Mouse (Mus musculus): Measurements from ENCODE around the gene Ccdc113.
A peak's percentile ranks its signal among the peaks of the same experiment; 100 is the strongest.
"Not testable (repeated sequence)": the region's sequence is repeated elsewhere in the genome, so short reads cannot be mapped to it uniquely, and the experiment has no call there.

Gene Ccdc113

DNA sequence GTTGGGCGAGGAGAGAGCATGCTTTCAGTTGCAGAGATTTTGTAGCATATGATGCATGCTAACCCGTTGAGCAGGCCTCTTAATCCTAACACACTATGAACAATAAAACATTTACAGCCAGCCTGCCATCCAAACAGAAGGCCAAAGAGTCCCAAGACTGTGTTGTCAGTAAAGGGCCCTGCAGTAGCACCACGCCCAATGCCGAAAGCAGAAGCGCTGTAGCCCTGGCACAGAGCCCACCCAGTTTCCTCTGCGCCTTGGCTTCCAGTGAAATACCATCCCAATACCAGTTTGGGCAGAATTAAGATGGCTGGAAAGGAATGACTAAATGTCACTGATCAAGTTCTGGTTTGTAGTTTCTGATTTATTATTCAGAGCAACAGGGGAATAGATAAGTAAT lies 8.3 kb downstream of the Ccdc113 start:
- no peak for DNase-seq

DNA sequence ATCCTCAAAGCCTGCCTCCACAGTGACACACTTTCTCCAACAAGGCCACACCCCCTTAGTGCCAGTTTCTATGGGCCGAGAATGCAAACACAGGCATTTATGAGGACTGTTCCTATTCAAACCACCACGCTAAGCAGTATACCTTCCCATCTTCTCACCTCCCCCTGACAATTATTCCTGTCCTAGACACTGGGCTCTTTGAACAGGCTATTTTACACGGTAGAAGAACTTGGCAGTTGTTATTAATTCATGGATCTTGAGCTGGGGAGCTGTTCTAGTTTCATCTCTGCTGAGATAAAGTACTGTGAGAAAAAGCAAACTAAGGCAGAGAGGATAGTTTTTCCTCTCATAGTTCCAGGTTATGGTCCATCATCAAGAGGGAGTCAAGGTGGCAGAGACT lies 9.2 kb downstream of the Ccdc113 start:
- no peak for DNase-seq

DNA sequence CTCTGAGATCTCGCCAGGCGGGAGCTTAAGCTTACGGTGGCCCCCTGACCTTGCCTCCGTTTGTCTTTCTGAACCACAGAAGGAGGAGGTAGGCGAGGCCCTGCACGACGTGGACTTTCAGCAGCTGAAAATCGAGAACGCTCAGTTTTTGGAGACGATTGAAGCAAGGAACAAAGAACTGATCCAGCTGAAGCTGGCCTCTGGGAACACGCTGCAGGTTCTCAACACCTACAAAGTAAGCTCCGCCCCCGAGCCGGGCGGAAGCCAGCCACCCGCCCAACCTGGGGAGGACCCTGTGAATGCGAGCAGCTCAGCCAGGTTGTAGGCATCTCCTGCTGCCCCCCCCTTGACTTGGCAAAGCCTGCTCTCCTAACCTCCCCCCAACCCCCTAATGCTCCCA lies 11.9 kb downstream of the Ccdc113 start:
- DNase-seq: no peak

DNA sequence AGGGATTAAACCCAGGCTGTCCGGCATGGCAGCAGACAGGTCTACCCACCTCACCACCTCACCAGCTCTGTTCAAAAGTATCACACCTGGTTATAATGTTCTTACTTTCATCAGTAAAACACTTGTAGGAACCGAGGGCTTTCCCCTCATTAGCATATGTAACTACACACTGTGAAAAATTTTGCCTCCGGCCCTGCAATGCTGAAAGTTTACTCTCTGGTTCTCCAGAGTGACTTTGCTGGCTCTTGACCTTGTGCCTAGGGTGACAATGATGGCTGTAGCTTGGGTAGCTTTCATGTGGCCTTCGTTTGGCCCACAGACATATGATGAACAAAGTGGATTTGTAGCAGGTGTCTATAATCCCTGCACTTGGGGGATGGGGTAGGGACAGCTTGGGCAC lies 13.1 kb downstream of the Ccdc113 start:
- DNase-seq: no peak

DNA sequence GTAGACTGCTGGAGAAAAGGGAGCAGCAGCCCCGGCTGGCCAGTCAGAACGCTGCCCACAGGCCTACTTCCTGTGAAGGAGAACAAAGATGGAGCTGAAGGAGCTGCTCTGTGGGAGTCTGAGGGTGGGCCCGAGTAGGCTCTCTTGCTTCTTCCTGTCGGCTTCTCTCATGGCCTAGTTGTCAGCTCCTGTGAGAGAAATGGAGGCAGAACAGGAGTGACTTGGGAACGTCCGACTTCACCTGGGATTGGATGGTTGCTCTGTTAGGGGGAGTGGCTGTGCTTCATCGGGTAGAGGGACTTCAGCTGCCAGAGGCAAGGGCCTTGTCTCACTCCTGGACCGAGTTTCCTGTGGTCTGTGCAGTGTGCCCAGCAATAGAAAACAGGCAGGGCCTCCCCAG lies 14.0 kb downstream of the Ccdc113 start:
- DNase-seq: no peak

DNA sequence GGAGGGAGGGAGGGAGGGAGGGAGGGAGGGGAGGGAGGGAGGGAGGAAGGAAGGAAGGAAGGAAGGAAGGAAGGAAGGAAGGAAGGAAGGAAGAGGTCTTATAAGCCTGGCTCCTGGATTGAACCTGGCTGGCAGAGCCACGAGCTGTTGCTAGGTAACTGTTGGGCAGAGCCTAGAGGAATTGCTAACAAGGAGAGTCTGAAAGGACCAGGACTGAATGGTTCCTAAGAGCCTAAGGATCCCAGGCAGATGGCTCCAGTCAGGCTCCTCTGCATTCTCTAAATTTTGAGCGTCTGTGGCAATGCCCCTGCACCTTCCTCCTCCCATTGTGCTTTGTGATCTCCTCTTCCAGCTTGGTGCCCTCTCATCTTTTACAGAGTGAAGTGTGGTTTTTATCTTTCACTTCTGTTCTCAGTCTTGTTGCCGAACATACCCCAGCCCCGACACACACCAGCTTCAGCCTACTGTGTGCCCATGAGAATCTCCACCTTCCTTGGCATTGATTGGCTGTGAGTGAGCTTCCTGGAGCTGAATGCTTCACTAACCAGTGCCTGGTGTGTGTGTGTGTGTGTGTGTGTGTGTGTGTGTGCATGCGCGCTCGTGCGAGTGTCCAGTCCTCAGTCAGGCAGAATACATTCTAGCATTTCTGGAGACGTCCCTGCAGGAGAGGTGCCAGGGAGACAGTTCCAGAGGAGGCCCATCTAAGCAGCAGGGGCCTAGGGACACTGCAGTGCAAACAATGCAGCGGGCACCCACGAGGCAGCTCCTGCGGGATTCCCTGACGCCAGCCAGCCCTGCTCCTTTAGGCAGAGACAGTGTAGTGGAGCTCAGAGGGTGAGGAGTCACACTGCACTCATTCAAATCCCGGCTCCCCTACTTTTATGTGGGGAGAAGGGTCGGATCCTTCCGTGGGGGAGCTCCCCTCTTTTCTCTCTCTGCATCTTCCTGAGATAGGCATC lies 16.3 kb downstream of the Ccdc113 start:
- peak; percentile 40 for DNase-seq

DNA sequence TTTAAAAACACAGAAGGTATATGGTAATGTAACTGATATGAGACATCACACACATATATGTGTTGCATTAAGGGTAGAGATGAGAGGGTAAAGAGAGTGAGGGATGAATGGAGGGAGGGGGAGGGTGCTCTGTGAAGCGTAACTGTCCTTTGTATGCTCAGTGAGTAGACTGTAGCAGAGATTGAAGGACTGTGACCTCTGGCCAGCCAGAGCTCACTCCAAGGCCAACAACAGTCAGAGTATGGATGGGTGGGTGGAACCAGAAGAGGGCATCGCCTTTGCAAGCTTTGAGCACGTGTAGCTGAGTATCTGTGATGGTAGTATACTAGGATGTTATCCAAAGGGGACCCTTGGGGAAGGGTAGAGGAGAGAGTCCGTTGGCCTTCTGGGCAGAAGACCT lies 17.7 kb downstream of the Ccdc113 start:
- no peak for DNase-seq

DNA sequence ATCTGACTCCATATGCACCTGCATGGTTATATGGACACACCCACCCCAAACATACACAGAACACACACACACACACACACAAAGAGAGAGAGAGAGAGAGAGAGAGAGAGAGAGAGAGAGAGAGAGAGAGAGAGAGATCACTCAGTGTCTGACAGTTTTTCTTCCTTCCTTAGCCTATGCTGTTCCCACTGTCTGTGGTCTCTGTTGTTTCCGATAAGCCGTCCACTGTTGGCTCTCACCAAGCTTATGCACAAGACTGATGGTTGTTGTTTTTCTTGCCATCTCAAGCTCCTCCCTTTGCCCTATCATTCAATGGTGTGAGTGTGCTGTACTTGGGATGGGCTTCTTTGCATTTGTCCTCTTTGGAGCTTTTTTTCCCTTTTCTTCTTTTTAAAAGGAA lies 22.1 kb downstream of the Ccdc113 start:
- DNase-seq: no peak

DNA sequence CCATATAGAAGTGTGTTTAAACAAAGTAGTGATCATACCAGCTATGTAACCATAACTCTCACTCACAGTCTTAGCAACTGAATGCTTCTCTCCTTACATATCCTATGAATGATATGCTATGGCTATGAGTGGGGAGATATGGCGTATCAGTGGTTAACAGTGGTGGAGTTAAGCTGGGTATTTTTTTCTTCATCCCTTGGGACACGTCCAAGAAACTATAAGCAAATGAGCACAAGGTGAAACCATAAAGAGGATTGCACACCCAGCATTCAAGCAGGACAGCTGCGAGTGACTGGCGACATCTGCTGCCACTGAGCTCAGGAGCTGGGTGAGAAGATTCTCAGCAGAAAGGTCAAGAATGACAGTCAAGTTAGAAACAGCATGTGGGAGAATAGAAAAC lies 32.3 kb downstream of the Ccdc113 start:
- DNase-seq: no peak

DNA sequence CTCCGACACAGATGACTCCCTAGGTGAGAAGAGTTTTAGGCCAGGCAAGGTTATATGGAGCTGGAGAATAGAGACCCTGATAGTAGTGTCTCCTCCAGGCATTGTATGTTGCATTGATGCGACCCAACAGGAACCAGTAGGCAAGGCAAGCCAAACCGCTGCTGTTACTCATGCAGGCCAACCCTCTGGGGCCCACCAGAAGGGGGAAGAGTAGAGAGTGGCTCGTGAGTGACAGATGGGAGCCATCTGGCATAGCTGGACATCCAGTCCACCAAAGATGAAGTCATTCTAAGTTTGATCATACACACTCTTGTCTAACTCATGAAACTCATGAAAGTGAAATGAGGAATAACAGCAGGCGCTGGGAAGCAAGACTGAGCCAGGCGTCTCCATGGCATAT lies 32.9 kb downstream of the Ccdc113 start:
- no peak for DNase-seq

DNA sequence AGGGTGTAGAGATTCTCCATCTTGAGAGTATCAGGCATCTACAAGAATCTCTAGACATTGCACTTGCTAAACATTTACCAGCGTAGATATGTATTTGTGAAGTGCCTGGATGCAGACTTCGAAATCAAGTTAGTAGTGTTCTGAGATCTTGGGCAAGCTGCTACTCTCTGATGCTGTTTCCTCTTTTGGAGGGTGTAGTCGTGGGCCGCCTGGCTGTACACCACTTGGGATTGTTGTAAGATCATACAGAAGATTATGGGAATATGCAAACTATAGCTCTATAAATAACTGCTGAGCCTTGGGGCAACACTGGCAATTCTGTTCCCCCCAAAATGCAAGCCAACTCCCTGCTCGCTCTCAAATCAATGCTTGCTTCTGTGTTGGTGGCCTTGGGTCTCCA lies 39.3 kb downstream of the Ccdc113 start:
- DNase-seq: no peak

DNA sequence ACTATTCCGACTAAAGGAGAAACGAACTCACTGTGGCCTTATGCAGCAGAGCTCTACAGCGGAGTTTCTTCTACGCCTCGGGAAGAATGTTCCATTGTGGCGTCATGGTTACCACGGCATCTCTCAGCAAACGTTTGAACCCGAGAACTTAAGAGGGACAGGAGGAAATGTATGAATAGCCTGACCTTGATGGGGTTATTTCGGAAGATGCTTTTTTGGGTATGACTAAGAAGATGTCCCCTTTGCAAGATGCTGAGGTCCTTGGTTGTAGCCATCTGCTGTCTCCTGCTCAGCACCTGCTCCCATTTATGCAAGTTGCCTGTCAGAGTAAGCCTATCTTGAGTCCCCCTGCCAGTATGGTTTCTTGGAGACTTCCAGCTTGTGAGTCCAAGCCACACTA lies 42.4 kb downstream of the Ccdc113 start, which contains the start of gene Prss54:
Prss54 (minus strand) TSS at position 101 of the 400 bp plus-strand sequence.
- no peak for DNase-seq

DNA sequence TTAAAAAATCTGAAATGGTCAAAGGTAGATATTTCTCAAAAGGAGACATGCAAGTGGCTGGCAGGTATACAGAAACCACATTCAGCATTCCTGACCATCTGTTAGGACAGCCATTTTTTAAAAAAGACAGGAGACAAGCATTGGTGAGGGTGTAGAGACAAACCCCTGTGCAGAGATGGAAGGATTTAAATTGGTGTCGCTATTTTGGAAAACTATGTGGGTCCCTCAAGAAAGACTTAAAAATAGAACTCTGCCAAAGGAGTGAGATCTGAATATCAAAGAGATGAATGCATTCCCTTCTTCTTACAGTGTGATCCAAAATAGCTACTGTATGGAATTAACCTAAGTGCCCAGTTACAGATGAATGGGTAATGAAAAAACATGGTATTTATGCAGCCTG lies 53.5 kb downstream of the Ccdc113 start:
- no peak for DNase-seq

DNA sequence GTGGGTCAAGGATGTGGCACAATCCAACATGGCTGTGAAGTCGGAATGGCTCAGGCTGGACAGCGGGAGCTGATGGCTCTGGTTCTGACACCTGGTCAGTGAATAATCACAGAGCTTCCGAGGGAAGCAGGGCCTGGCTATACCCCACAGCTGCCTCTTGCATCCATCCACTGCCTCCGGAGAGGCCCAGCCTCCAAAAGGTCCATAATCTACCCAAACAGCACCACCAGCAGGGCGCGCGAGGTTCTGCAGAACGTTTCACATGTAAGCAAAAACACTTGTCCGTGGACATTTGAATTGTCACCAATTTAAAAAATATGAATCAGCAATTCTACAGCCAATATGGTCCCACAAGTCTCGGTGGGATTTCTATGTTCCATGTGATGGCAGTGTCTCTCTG lies 55.4 kb downstream of the Ccdc113 start:
- DNase-seq: no peak

DNA sequence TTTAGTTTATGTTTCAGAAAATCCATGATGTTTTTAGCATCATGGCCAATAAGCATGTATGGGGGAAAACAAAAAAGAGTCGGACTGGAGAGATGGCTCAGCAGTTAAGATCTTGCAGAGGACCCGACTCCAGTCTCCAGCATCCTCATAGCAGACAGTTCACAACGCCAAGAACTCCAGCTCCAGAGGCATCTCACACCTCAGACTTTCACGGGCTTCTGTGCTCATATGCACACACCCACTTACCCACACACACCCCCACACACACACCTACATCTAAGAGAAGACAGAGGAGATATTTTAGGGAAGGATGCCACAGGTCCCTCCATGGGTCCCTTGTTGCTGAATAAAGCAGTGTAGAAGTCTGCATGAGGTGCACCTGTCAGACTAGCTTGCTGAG lies 56.7 kb downstream of the Ccdc113 start:
- DNase-seq: no peak

DNA sequence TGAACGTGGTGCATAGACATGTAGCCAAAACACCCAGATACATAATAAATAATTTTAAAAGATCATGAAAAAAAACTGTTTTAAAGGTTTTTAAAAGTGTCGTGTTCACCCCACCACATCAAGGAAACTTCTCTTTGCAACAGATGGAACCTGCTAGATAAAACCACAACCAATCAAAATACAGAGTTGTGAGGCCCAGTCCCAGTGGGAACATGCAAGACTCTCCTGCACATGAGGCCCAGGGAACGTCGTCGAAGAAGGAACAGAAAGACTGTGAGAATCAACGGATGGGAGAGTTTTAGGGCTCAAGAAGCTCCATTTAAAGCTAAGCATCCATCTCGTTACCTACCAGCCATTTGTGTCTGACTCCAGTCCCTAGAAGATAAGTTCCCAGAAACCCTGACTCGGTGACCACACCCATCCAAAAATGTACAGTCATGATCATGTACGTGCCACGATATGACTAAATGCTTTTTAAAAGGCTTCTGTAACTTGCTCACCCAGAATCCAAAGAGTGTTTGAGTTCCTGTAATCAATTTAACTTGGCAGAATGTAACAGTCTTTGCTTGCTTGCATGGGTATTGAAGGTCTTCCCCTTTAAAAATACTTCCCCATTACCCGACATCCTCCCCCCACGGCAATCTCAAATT lies 58.4 kb downstream of the Ccdc113 start:
- DNase-seq: no peak

DNA sequence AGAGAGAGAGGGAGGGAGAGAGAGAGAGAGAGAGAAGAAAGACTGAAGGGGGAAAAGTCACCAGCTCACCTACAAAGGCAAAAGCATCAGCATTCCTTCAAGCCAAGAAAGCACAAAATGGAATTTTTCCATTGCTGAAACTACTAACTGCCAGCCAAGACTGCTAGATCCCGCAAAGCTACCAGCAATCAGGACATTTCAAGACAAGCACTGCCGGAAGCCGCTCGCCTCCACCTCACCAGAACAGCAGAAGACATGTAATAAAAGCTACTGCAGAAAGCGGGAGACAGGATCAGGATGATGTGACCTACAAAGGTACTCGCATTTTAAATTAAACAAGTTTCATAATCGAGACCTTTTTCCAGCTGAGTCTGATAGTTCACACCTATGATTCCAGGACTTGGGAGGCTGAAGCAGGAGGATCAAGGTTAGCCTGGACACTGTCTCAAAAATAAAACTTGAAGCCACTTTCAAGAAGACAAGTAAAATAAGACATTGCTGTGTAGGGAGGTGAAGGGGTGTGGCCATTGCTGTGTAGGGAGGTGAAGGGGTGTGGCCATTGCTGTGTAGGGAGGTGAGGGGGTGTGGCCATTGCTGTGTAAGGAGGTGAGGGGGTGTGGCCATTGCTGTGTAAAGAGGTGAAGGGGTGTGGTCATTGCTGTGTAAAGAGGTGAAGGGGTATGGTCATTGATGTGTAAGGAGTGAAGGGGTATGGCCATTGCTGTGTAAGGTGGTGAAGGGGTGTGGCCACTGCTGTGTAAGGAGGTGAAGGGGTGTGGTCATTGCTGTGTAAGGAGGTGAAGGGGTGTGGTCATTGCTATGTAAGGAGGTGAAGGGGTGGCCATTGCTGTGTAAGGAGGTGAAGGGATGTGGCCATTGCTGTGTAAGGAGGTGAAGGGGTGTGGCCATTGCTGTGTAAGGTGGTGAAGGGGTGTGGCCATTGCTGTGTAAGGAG lies 59.8 kb downstream of the Ccdc113 start:
- DNase-seq: no peak

DNA sequence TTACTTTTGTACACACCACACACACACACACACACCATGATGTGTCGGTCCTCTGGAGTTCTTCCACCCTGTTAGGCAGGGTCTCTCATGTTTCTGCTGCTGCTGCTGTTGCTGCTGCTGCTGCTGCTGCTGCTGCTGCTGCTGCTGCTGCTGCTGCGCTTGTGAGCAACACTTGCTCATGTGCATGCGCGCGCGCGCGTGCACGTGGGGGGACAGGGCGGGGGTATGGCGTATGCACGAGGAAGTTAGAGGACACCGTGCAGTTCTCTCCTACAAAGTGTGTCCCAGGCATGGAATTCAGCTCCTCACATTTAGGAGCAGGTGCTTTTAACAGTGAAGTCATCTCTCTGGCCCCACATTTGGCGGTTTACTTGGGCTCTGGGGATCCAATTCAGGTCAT lies 61.2 kb downstream of the Ccdc113 start:
- DNase-seq: no peak

DNA sequence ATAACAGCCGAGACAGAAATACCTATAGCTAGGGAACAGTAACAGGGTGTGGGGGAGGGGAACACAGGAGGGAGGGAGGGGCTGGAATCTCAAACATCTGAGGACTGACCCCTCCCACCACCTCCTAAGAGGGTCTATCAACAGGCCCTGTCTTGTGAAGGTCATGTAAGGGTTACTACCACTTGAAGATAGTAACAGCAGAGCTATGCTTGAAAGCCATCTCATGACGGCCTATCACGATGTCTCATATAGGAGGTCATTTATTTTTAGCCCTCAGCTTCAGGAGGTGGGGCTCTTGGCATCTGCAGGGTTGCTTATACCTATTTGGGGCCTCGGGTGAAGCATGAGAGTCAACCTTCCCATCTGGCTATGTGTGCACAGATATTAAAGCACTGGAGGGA lies 63.0 kb downstream of the Ccdc113 start:
- no peak for DNase-seq

DNA sequence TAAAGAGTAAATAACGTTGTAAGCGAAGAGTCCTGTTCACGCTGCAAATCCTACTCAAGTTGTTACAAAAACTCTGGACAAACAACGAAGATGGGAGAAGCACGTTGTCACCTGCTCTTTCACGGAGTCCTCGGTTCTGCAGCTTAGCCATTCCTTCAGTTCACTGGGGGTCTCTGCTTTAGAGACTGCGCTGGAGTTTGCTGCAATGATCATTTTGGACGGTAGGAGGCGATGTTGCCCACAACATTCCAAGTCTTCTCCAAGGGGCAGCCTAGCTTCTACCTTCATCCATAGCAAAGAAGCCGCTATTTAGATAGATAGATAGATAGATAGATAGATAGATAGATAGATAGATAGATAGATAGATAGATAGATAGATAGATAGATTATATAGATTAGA lies 66.0 kb downstream of the Ccdc113 start:
- peak; percentile 87 for DNase-seq

DNA sequence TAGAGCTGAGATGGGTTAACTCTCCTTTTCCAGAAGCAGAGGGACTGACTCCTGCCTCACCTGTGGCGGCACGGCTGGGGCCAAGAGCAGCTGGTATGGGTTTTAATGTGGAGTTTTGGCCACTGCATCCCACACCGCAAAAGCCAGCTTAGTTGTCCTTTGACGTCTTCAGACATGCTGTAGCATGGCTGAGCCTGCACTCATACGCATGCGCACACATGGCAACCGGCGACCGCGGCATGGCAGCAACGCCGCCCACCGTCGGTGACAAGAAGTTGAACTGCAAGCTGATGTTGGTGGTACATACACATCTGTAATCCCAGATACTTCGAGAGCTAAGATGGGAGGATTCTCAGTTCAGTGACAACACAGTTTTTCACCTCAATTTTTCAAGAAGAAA lies 67.4 kb downstream of the Ccdc113 start:
- no peak for DNase-seq

DNA sequence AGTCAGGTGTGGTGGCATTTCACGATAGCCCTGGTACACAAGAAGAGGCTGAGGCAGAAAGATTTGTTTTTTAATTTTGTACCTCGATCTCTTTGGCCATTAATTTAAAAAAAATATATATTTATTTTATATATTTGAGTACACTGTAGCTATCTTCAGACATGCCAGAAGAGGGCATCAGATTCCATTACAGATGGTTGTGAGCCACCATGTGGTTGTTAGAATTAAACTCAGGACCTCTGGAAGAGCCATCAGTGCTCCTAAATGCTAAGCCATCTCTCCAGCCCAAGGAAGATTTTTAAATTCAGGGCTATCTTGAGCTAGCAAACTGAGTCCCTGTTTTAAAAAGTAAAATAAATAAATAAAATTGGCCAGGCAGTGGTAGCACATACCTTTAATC lies 68.3 kb downstream of the Ccdc113 start:
- no peak for DNase-seq

DNA sequence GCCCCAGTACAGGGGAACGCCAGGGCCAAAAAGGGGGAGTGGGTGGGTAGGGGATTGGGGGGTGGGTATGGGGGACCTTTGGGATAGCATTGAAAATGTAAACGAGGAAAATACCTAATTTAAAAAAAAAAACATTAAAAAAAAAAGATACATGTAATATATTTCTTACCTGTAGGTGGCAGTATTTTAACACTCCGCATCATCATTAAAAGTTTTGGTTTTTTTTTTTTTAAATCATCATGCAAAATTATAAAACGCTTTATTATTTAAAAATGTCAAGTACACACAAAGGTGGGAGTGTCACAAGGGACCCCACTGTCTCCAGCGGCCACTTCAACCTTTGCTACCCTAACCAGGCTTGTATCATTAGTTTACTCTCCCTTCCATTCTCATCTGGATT lies 72.6 kb downstream of the Ccdc113 start:
- DNase-seq: not testable (repeated sequence)

Measured in right cerebral cortex, postnatal 4 days (tissue).